Mouse (Mus musculus) limb, embryonic 14.5 days (tissue): ENCODE results near the gene Chil1. TPM values are rescaled to one million over a fixed set of nuclear protein-coding genes. Genes with fewer than 3 reads are reported as not detected.
A peak's percentile ranks its signal among the peaks of the same experiment; 100 is the strongest.

Experiments used
- ATAC-seq: fragments of 200-750 bp; cut with Nextera tagmentation; 2 replicates; pipeline ENCODE4 v1.8.0; 2017; ENCODE audit warnings: low read depth, moderate number of reproducible peaks, moderate TSS enrichment; ENCODE audit not compliant: low FRiP score
- DNase-seq: peaks from one replicate; pipeline ENCODE4 v3.0.0-alpha.2; 2015; ENCODE audit warnings: low spot score
- H3K27ac ChIP-seq: fragments of 300-500 bp; sonication (generic); replicated peaks from 2 replicates; pipeline ENCODE4 v1.5.1; 2014; ENCODE audit warnings: low read depth, mild to moderate bottlenecking, low read length, moderate library complexity, mixed read lengths
- H3K27me3 ChIP-seq: fragments of 300-500 bp; sonication (generic); 2 replicates; pipeline ENCODE4 v1.6.1; 2014; ENCODE audit warnings: low read length, mixed read lengths; ENCODE audit not compliant: control insufficient read depth, insufficient read depth
- H3K36me3 ChIP-seq: fragments of 300-500 bp; sonication (generic); 2 replicates; pipeline ENCODE4 v1.6.1; 2014; ENCODE audit warnings: mild to moderate bottlenecking, low read length, moderate library complexity, mixed read lengths; ENCODE audit not compliant: control insufficient read depth, insufficient read depth
- H3K4me1 ChIP-seq: fragments of 300-500 bp; sonication (generic); 2 replicates; pipeline ENCODE4 v1.6.1; 2014; ENCODE audit warnings: antibody characterized with exemption, low read length, mixed read lengths; ENCODE audit not compliant: control insufficient read depth, insufficient read depth
- H3K4me2 ChIP-seq: fragments of 300-500 bp; sonication (generic); replicated peaks from 2 replicates; pipeline ENCODE4 v1.6.1; 2014; ENCODE audit warnings: low read depth, mild to moderate bottlenecking, low read length, moderate library complexity; ENCODE audit not compliant: severe bottlenecking
- H3K4me3 ChIP-seq: fragments of 300-500 bp; sonication (generic); replicated peaks from 2 replicates; pipeline ENCODE4 v1.5.1; 2014; ENCODE audit warnings: low read length
- H3K9ac ChIP-seq: fragments of 300-500 bp; sonication (generic); 2 replicates; pipeline ENCODE4 v1.6.1; 2014; ENCODE audit warnings: mild to moderate bottlenecking, low read depth, low read length, moderate library complexity; ENCODE audit not compliant: severe bottlenecking
- H3K9me3 ChIP-seq: fragments of 300-500 bp; sonication (generic); 2 replicates; pipeline ENCODE4 v1.6.1; 2016; ENCODE audit warnings: low read length; ENCODE audit not compliant: control insufficient read depth
- POLR2A ChIP-seq: fragments of 200-500 bp; IDR thresholded peaks from 2 replicates; pipeline ENCODE4 v1.8.0; 2012; ENCODE audit warnings: inconsistent platforms, mild to moderate bottlenecking, moderate library complexity, borderline replicate concordance; ENCODE audit not compliant: insufficient read depth, insufficient read length; ENCODE audit errors: extremely low read depth
- WGBS: fragments of 180-500 bp; shearing (Covaris S2); extraction: QIAGEN DNeasy Blood & Tissue Kit; methylation state at CpG from one replicate; pipeline ENCODE4 v1.1.7; 2014; 5-methylcytosine and 5-hydroxymethylcytosine counted together
- polyA plus RNA-seq, 2 experiments: library from polyadenylated mRNA; depleted of rRNA in 1 of 2; stranded (reverse) in 1 of 2; unstranded in 1 of 2; fragments of >200 nt; fragmentation: Nextera tagmentation in 1 of 2; extraction: Ambion mirVana in 1 of 2; gene quantifications; 2 replicates each; pipeline versions ENCODE4 v1.2.1 to v1.2.3; 2012 to 2014

Gene Chil1
- polyA plus RNA-seq, 2 experiments, result 12.3 to 16.3 TPM

DNA sequence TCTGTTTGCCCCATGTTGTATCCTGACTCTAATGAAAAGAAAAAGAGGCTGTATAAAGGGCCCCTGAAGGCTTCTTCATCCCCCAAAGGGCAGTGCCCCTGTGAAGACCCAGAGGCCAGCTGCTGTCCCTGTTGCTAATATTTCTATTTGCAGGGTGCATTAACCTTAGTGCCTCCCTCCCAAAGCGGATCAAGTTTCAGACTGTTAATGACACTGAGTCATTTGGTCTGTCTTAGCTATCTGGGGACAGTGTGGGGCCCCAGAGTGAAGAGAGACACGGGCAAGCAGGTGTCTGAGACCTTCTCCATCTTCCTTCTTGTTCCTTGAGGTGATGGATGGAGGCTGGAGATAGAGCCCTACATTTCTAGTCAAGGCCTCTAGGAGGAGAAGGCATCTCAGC lies 13.1 kb downstream of the Chil1 start:
- no peaks in the 10 kb centered on the region for H3K27me3 ChIP-seq
- no peaks in the 10 kb centered on the region for H3K9me3 ChIP-seq
- DNase-seq (no peak), ATAC-seq (no peak)
- H3K27ac ChIP-seq, result peak overlapping the region; percentile 67
- peaks cover 33% of the 10 kb centered on the region for H3K4me1 ChIP-seq
- WGBS, result 26% methylated on average over 2 of the region's 2 CpGs
- H3K4me2 ChIP-seq, result no peak overlapping the region
- no peak overlapping the region for H3K4me3 ChIP-seq
- H3K9ac ChIP-seq, result no peak overlapping the region
- no peak for TF ChIP-seq POLR2A
- H3K36me3 ChIP-seq, result no peaks in the 10 kb centered on the region

DNA sequence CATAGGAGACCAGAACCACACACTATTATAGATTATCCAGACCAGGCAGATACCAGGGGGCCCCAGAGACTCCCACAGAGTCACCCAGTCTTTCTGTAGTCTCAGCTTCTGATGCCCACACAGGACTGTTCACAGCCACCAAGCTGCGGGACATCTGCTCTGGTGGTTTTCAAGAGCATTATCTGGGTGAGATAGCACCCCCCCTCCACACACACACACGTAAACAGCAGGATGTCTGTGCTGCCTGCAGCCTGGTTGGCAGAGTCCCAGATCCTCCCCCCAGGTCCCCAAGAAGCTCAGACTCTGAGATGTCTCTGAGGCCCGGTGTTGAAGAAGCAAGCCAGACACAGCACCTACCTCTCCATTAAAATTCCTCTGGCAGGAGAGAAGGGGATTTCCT lies 13.6 kb downstream of the Chil1 start:
- DNase-seq (no peak), ATAC-seq (no peak; the same call in 1 of the 2 replicates)
- Histone ChIP-seq H3K36me3 (no peaks in the 10 kb centered on the region), H3K27me3 (no peaks in the 10 kb centered on the region), H3K4me3 (no peak overlapping the region), H3K4me1 (peaks cover 33% of the 10 kb centered on the region), H3K9ac (peak overlapping the region; percentile 28; the same call in 1 of the 2 replicates), H3K9me3 (no peaks in the 10 kb centered on the region), H3K27ac (peak overlapping the region; percentile 67), H3K4me2 (no peak overlapping the region)
- WGBS, result 18% methylated on average over 3 of the region's 3 CpGs
- TF ChIP-seq POLR2A, result no peak

DNA sequence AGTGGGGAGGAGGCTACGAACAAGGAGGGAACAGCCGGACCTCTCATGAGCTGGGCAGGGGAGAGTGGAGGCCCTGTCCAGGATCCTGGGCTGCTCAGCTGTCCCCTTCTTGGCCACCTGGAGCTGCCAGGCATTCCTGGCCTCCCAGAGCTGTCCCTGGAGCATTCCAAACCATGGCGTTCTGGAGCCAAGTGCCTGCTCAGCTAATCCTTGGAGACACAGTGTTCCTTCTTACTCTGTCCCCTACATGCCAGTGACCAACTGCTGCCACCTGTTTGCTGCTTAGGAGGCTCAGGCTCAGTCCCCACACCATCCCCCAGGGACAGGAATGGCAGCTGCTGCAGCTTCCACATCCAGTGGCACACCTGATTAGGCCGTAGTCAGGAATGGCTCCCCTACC lies 14.0 kb downstream of the Chil1 start:
- 31% methylated on average over 4 of the region's 4 CpGs for WGBS
- peak; percentile 74 for ATAC-seq

GRCm38 (mm10) chr1:134196386-134196785 lies 14.4 kb downstream of the Chil1 start:
- Histone ChIP-seq H3K4me1 (peaks cover 33% of the 10 kb centered on the region), H3K9me3 (no peaks in the 10 kb centered on the region), H3K4me2 (no peak overlapping the region), H3K36me3 (no peaks in the 10 kb centered on the region), H3K27me3 (no peaks in the 10 kb centered on the region), H3K9ac (no peak overlapping the region), H3K4me3 (no peak overlapping the region), H3K27ac (peak overlapping the region; percentile 67)
- DNase-seq (peak; percentile 43), ATAC-seq (0 out of 2 replicates have a peak, but pooled peaks have one; percentile 7)
- no peak for TF ChIP-seq POLR2A
- 54% methylated on average over 4 of the region's 4 CpGs for WGBS

More for the DNA sequence above, 14.0 kb downstream of the Chil1 start:
- Histone ChIP-seq H3K27me3 (no peaks in the 10 kb centered on the region), H3K4me2 (no peak overlapping the region), H3K9me3 (no peaks in the 10 kb centered on the region), H3K4me1 (peaks cover 33% of the 10 kb centered on the region), H3K4me3 (no peak overlapping the region), H3K36me3 (no peaks in the 10 kb centered on the region), H3K9ac (peak overlapping the region; percentile 28; the same call in 1 of the 2 replicates), H3K27ac (peak overlapping the region; percentile 67)
- TF ChIP-seq POLR2A, result no peak
- peak; percentile 66 for DNase-seq

DNA sequence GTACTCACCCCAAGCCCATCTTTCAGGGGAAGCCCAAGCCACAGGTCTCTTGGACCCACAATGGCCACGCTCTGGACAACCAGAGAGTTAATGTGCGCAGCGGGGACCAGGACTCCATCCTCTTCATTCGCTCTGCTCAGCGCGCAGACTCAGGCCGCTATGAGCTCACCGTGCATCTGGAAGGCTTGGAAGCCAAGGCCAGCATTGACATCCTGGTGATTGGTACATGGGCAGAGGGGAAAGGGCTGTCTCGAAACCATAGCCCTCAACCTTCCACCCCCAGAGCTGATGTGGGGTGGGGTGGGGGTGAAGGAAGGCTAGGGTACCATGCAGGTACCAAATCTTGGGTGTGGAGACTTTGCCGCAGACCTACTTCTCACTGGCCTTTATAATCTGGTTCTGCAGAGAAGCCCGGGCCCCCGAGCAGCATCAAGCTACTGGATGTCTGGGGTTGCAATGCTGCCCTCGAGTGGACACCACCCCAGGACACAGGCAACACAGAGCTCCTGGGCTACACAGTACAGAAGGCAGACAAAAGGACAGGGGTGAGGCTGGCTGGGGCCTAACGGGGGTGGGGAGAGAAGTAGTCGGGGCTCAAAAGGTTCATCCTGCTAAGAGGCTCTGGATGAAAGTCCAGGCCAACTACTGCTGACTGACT lies 15.5 kb downstream of the Chil1 start:
- no peak for DNase-seq
- no peaks in the 10 kb centered on the region for H3K27me3 ChIP-seq
- H3K27ac ChIP-seq, result no peak overlapping the region
- H3K9ac ChIP-seq, result no peak overlapping the region
- no peaks in the 10 kb centered on the region for H3K9me3 ChIP-seq
- H3K4me2 ChIP-seq, result no peak overlapping the region
- no peak for ATAC-seq
- no peaks in the 10 kb centered on the region for H3K36me3 ChIP-seq
- peaks cover 33% of the 10 kb centered on the region for H3K4me1 ChIP-seq
- TF ChIP-seq POLR2A, result no peak
- no peak overlapping the region for H3K4me3 ChIP-seq
- WGBS, result 83% methylated on average over 15 of the region's 15 CpGs
